Mouse (Mus musculus) CH12.LX (cell line): ENCODE results near the gene Prrg2. TPM values are rescaled to one million over a fixed set of nuclear protein-coding genes. Genes with fewer than 3 reads are reported as not detected.

ENCODE experiments used
- DNase-seq: peaks from one replicate; pipeline ENCODE4 v3.0.0-alpha.2; 2013; ENCODE audit errors: extremely low read depth
- H3K27ac ChIP-seq: 2 replicates; pipeline ENCODE4 v1.5.1; 2012; ENCODE audit warnings: low read depth, mild to moderate bottlenecking, control low read depth, moderate library complexity; ENCODE audit not compliant: insufficient read depth
- H3K27me3 ChIP-seq: replicated peaks from 2 replicates; pipeline ENCODE3; 2012; ENCODE audit warnings: inconsistent platforms
- H3K36me3 ChIP-seq, 2 experiments: replicated peaks in 1 of 2; 2 replicates each; pipeline versions ENCODE3 to v1.6.1; 2012; ENCODE audit warnings: inconsistent platforms in 1 of 2, low read length in 1 of 2, mild to moderate bottlenecking in 1 of 2, mixed read lengths in 1 of 2, moderate library complexity in 1 of 2; ENCODE audit not compliant: control insufficient read depth in 1 of 2, insufficient read depth in 1 of 2
- H3K4me1 ChIP-seq, 2 experiments: 2 replicates each; pipeline ENCODE4 v1.6.1; 2012; ENCODE audit warnings: inconsistent platforms in 1 of 2, moderate library complexity in 1 of 2; ENCODE audit not compliant: insufficient read depth in 2 of 2, control insufficient read depth in 1 of 2
- H3K4me2 ChIP-seq: 2 replicates; pipeline ENCODE4 v1.6.1; 2012; ENCODE audit warnings: low read depth, mild to moderate bottlenecking, control low read depth; ENCODE audit not compliant: poor library complexity, insufficient read depth, severe bottlenecking
- H3K4me3 ChIP-seq, 3 experiments: fragments of 150-350 bp in 1 of 3; sonication (generic) in 1 of 3; replicated peaks in 1 of 3; 2 replicates each; pipeline versions ENCODE3 to v1.5.1; 2011 to 2012; ENCODE audit warnings: low read depth in 2 of 3, low read length in 2 of 3, mild to moderate bottlenecking in 2 of 3, moderate library complexity in 2 of 3, control low read depth in 1 of 3, improper control_type of control experiment in 1 of 3, inconsistent platforms in 1 of 3, mixed read lengths in 1 of 3; ENCODE audit not compliant: poor library complexity in 1 of 3
- H3K79me2 ChIP-seq: replicated peaks from 2 replicates; pipeline ENCODE4 v1.6.1; 2012; ENCODE audit warnings: mild to moderate bottlenecking, moderate library complexity; ENCODE audit not compliant: control insufficient read depth, poor library complexity, insufficient read depth, severe bottlenecking; ENCODE audit errors: extremely low read depth
- H3K9ac ChIP-seq: 2 replicates; pipeline ENCODE4 v1.6.1; 2012; ENCODE audit warnings: low read depth, mild to moderate bottlenecking, control low read depth, moderate library complexity; ENCODE audit not compliant: insufficient read depth
- H3K9me3 ChIP-seq: replicated peaks from 2 replicates; pipeline ENCODE3; 2012; ENCODE audit warnings: low read length, inconsistent platforms, mixed read lengths
- CHD1 ChIP-seq: IDR thresholded peaks from 2 replicates; pipeline ENCODE4 v1.6.1; 2012; ENCODE audit warnings: low read depth, low read length, improper control_type of control experiment, inconsistent platforms
- CTCF ChIP-seq, 2 experiments: IDR thresholded peaks in 1 of 2; conservative IDR thresholded peaks in 1 of 2; 2 replicates each; pipeline ENCODE4 v1.5.1; 2011 to 2012; ENCODE audit warnings: low read depth in 2 of 2, low read length in 2 of 2, improper control_type of control experiment in 1 of 2, inconsistent platforms in 1 of 2, mild to moderate bottlenecking in 1 of 2, moderate library complexity in 1 of 2
- IRF4 ChIP-seq: IDR thresholded peaks from 2 replicates; pipeline ENCODE4 v1.6.1; 2014; ENCODE audit warnings: low read depth, mild to moderate bottlenecking, inconsistent platforms, low read length, improper control_type of control experiment
- JUN ChIP-seq: IDR thresholded peaks from 2 replicates; pipeline ENCODE4 v1.6.1; 2011; ENCODE audit warnings: low read depth, mild to moderate bottlenecking, low read length, improper control_type of control experiment, moderate library complexity; ENCODE audit not compliant: insufficient read depth
- KAT2A ChIP-seq: IDR thresholded peaks from 2 replicates; pipeline ENCODE4 v1.6.1; 2012; ENCODE audit warnings: low read length, improper control_type of control experiment, inconsistent platforms; ENCODE audit not compliant: insufficient replicate concordance
- MAFK ChIP-seq: IDR thresholded peaks from 2 replicates; pipeline ENCODE4 v1.6.1; 2011; ENCODE audit warnings: low read length, improper control_type of control experiment; ENCODE audit not compliant: insufficient replicate concordance
- MAX ChIP-seq: IDR thresholded peaks from 2 replicates; pipeline ENCODE4 v1.6.1; 2011; ENCODE audit warnings: low read length, improper control_type of control experiment
- MAZ ChIP-seq: IDR thresholded peaks from 2 replicates; pipeline ENCODE4 v1.6.1; 2012; ENCODE audit warnings: low read depth, mild to moderate bottlenecking, inconsistent platforms, low read length, improper control_type of control experiment, moderate library complexity
- MEF2A ChIP-seq: IDR thresholded peaks from 2 replicates; pipeline ENCODE4 v1.6.1; 2014; ENCODE audit warnings: low read depth, mild to moderate bottlenecking, inconsistent platforms, low read length, improper control_type of control experiment, borderline replicate concordance
- MYC ChIP-seq: IDR thresholded peaks from 2 replicates; pipeline ENCODE4 v1.6.1; 2011; ENCODE audit warnings: low read depth, mild to moderate bottlenecking, improper control_type of control experiment, low read length
- NELFE ChIP-seq: IDR thresholded peaks from 2 replicates; pipeline ENCODE4 v1.6.1; 2011; ENCODE audit warnings: low read depth, low read length, improper control_type of control experiment
- RAD21 ChIP-seq: IDR thresholded peaks from 2 replicates; pipeline ENCODE4 v1.6.1; 2011; ENCODE audit warnings: low read depth, mild to moderate bottlenecking, low read length, improper control_type of control experiment, moderate library complexity
- RCOR1 ChIP-seq: conservative IDR thresholded peaks from 2 replicates; pipeline ENCODE4 v1.6.1; 2012; ENCODE audit warnings: low read depth, mild to moderate bottlenecking, inconsistent platforms, low read length, improper control_type of control experiment
- SIN3A ChIP-seq: IDR thresholded peaks from 2 replicates; pipeline ENCODE4 v1.6.1; 2012; ENCODE audit warnings: low read length, improper control_type of control experiment, inconsistent platforms
- SMC3 ChIP-seq: IDR thresholded peaks from 2 replicates; pipeline ENCODE4 v1.6.1; 2011; ENCODE audit warnings: low read depth, low read length, improper control_type of control experiment
- TCF12 ChIP-seq: IDR thresholded peaks from 2 replicates; pipeline ENCODE4 v1.6.1; 2014; ENCODE audit warnings: low read depth, mild to moderate bottlenecking, inconsistent platforms, low read length, improper control_type of control experiment
- UBTF ChIP-seq: IDR thresholded peaks from 2 replicates; pipeline ENCODE4 v1.6.1; 2012; ENCODE audit warnings: low read depth, mild to moderate bottlenecking, inconsistent platforms, low read length, improper control_type of control experiment, moderate library complexity
- USF1 ChIP-seq: IDR thresholded peaks from 2 replicates; pipeline ENCODE4 v1.6.1; 2014; ENCODE audit warnings: low read depth, mild to moderate bottlenecking, inconsistent platforms, low read length, improper control_type of control experiment
- USF2 ChIP-seq: conservative IDR thresholded peaks from 2 replicates; pipeline ENCODE4 v1.6.1; 2011; ENCODE audit warnings: low read depth, low read length, improper control_type of control experiment
- ZC3H11A ChIP-seq: IDR thresholded peaks from 2 replicates; pipeline ENCODE4 v1.6.1; 2012; ENCODE audit warnings: low read depth, mild to moderate bottlenecking, inconsistent platforms, low read length, improper control_type of control experiment
- ZMIZ1 ChIP-seq: IDR thresholded peaks from 2 replicates; pipeline ENCODE4 v1.6.1; 2012; ENCODE audit warnings: low read depth, mild to moderate bottlenecking, inconsistent platforms, low read length, improper control_type of control experiment
- ZNF384 ChIP-seq: IDR thresholded peaks from 2 replicates; pipeline ENCODE4 v1.6.1; 2012; ENCODE audit warnings: low read depth, low read length, improper control_type of control experiment, inconsistent platforms
- dilution Hi-C: fragments of 300-500 bp; cut with MboI; formaldehyde crosslinking; loops from 2 replicates; pipeline ENCODE4 v1.14.3; 2020; ENCODE audit warnings: low sequenced_read_pairs; ENCODE audit not compliant: extremely low pct_unique_long_range_greater_than_20kb, extremely low pct_ligation_motif_present
- in situ Hi-C: fragments of 300-500 bp; cut with MboI; formaldehyde crosslinking; loops from 3 replicates; pipeline ENCODE4 v1.14.3; 2019; ENCODE audit warnings: low sequenced_read_pairs, low pct_ligation_motif_present, low pct_unique_long_range_greater_than_20kb, mixed read lengths
- polyA plus RNA-seq: library from polyadenylated mRNA; unstranded; fragments of >175 nt; gene quantifications from 2 replicates; pipeline ENCODE4 v1.2.1, GENCODE M21; 2012; ENCODE audit warnings: low read depth; ENCODE audit not compliant: insufficient read length
- total RNA-seq, 2 experiments: library from RNA; depleted of rRNA; stranded (reverse); fragments of 300-350 nt in 1 of 2; fragments of >200 nt in 1 of 2; gene quantifications; 2 replicates each; pipeline ENCODE4 v1.2.3; 2012 to 2014

Prrg2 gene
- total and polyA plus RNA-seq, 3 experiments = 6.7 to 7.2 (median 7.1) TPM

DNA sequence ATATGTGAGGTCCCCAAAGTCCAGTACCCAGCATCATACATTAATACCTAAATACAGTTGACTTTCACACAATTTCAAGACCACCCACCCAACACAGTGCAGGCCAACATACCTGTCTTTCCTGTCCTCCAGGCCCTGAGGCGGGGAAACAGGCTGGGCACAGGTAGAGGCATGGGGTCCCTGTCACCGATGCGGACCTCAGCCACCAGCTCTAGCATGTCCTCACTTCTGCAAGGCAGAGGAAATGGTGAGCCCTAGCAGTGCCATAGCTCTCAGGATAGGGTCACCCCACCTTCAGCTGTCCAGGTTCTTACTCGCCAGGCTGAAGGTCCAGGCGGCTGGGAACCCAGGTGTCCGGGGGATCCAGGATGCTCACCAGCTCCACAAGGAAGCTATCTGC, 50.5 kb downstream of the Prrg2 start:
- Histone ChIP-seq H3K9me3 (no peaks in the 10 kb centered on the region), H3K36me3 (peaks cover 62 to 69% of the 10 kb centered on the region in 2 experiments), H3K4me1 (peaks cover 0 to 18% of the 10 kb centered on the region in 2 experiments; a peak in 2 of 4 replicates), H3K27me3 (no peaks in the 10 kb centered on the region), H3K27ac (no peak overlapping the region), H3K4me2 (no peak overlapping the region), H3K79me2 (peaks cover 18% of the 10 kb centered on the region), H3K9ac (no peak overlapping the region), H3K4me3 (no peak overlapping the region)
- DNase-seq = no peak
- TF ChIP-seq MEF2A = no peak
- TF ChIP-seq CTCF (conservative IDR thresholded peaks at IDR 0.05 in 1 of 2, IDR thresholded peaks at IDR 0.05 in 1 of 2; ENCODE audit: low read depth in 2 of 2, low read length in 2 of 2) = no peak
- dilution Hi-C loops = no loop called here
- in situ Hi-C loops = no loop called here

DNA sequence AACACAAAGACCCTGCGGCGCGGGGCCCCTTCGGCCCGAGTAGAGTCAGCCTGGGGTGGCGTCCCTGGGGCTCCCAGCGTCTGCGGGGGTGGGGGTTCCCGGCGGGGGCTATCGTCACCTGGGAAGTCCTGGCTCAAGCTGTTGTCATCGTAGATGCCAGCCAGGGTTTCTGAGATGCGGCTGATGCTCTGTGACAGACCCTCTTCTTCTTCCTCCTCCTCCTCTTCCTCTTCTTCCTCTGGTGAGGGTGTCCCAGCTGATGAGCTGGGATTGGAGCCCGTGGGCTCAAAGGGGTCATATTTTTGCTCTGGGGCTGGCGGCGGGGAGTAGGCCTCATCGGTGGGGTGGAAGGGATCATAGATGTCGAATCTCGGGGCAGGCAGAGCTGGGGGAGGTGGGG, 54.1 kb downstream of the Prrg2 start:
- dilution Hi-C loops = no loop called here
- in situ Hi-C loops = no loop called here
- H3K9me3 ChIP-seq = no peaks in the 10 kb centered on the region
- H3K4me1 ChIP-seq = peaks cover 0 to 3% of the 10 kb centered on the region in 2 experiments; a peak in 1 of 4 replicates
- TF ChIP-seq ZMIZ1 = no peak
- no peak for TF ChIP-seq JUN
- TF ChIP-seq TCF12 = no peak
- TF ChIP-seq NELFE = no peak
- no peak for TF ChIP-seq IRF4
- no peak for TF ChIP-seq ZC3H11A
- TF ChIP-seq MYC = no peak
- TF ChIP-seq MAX = no peak
- TF ChIP-seq CHD1 = no peak
- no peak for TF ChIP-seq MAFK
- no peak for TF ChIP-seq SMC3
- no peak for TF ChIP-seq KAT2A
- TF ChIP-seq MAZ = no peak
- no peak for TF ChIP-seq ZNF384
- no peak for TF ChIP-seq RAD21
- no peak for TF ChIP-seq USF1
- TF ChIP-seq RCOR1 = no peak
- no peak for TF ChIP-seq SIN3A
- no peak for TF ChIP-seq UBTF
- TF ChIP-seq USF2 = no peak
- H3K9ac ChIP-seq = no peak overlapping the region
- no peaks in the 10 kb centered on the region for H3K79me2 ChIP-seq
- no peak overlapping the region for H3K4me3 ChIP-seq
- no peaks in the 10 kb centered on the region for H3K27me3 ChIP-seq
- H3K4me2 ChIP-seq = no peak overlapping the region
- peaks cover 89 to 94% of the 10 kb centered on the region in 2 experiments for H3K36me3 ChIP-seq
- H3K27ac ChIP-seq = no peak overlapping the region
- DNase-seq = no peak
